Mouse (Mus musculus): ENCODE measurements around the gene Gm43951.
A peak's percentile ranks its signal among the peaks of the same experiment; 100 is the strongest.

The Gm43951 gene

DNA sequence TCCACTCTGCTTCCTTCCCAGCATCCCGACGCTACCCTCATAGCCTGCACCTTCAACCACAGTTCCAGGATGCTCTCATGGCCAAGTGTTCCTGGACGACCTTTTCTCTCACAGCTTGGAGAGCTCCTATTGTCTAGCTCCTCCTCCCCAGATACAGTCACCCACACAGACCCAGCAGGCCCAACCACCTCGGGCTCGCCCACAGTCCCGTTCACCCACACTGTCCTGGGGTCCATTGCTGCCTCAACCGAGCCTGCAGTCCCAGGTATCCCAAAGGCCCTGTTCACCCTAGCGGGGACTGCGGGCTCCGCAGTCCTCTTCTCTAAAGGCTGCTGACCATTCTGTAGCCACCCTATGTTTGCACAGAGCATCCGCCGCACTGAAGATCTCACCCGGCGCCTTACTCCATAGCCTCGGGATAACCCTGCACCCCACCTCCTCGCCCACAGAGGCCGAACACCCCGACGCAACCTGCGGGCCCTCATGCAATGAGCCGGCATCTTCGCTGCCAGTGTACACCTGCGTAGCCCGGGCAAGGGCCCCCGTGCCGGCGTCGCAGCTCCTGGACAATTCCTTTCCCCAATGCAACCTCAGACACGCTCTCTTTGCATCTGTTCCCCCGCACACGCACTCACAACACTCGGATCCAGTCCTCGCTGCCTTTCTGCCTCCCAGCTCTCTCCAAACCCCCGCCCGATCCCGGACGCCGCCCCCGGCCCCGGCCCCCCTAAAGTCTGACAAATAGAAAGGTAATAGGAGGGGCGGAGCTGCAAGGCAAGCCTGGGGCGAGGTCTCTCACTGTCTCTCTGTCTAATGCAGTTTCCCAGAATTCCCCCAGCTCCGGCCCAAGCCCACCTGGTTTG is at the start of gene Gm43951:
Gene Gm43951, minus strand, starts transcription at position 500 of the 863 bp plus-strand sequence.
- DNase-seq = peak; percentile 33

DNA sequence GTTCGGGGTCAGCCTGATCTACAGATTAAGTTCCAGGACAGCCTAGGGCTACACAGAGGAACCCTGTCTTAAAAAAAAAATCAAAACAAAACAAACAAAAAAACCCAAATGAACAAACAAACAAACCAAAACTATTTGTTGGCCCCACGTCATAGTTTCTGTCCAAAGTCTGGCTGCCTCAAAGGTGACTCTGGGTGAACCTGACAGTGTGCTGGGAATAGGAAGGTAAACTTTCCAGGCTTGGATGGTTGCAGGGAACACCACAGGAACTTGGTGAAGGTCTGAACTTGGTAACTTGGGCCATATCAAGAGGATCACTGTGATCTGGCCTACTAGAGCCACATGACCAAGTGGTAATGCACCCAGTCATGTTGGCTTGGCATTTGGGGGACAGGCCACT is 49.8 kb upstream of the Gm43951 start:
- DNase-seq = no peak

DNA sequence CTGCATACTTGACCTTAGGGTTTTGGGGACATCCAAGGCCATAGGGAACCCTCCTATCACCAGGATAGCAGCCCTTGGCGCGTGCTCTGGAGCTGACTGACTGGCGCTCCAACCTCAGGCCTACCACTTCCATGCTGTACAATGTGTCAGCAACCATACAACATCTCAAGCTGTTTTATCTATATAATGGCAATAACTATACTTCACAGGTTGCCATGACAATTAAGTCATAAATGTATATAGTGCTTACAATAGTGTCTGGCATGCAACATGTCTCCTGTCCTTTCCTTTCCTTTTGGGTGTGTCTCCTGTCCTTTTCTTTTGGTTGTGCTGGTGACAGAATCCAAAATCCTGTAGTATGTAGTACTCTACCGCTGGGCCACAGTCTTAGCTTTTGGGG is 49.0 kb upstream of the Gm43951 start:
- no peak for DNase-seq

DNA sequence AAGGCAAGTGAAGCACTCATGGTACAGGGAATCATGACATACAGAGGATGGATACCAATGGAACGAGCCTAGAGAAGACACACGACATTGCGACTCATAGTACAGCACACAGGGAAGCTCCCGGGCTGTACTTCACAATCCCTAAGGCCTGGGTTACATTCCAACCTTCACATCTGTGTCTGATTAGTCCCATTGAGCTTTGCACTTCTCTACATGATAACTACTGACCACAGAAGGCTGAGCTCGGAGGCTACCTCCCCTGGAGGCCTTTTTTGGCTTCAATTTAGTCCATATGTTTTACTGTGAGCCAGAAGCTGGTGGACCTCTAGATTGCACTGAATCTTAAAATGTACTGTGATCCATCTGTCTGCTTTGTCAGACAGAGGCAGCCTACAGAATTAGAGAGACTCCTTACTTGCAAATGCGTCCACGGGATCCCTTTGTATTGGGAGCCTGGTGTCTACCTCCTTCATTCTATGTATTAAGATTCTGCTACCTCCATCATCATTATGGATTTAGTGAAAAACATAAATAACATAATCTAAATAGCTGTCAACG is 38.6 kb upstream of the Gm43951 start:
- DNase-seq = no peak

DNA sequence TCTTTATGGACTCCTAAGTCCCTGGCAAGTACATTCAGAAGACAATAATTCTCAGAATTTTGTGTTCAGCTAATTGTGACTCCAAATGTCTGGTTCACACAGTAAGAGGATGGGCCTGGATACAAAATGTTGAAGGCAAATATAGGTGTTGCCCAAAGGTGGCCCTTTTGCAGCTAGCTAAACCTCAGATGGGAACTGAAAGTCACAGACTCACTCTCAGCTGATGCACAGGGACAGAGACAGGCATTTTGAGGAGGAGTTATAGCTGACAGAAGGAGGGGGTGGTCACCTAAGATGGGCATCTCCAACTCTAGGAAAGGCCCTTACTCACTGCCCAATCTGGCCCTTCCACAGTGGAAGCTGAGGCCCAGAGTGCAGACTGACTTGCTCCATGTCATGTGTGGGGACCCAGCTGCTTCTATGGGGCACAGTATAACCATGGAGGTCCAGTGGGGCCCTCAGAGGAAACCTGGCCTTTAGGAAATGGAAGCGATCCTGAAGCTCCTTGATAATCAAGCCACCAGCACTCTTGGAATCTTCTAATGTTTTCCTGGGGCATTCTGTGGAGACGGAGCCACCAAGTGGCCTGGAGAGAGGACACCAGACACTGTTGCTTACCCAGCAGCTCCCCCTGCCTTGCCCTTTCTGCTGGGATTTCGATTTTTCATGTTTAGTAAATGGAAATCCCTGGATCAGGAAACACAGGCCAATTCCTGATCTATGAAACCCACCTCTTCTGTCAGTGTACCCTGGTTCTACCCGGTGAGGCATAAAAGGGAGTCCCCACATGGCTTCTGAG is 33.6 kb upstream of the Gm43951 start:
- no peak for DNase-seq

DNA sequence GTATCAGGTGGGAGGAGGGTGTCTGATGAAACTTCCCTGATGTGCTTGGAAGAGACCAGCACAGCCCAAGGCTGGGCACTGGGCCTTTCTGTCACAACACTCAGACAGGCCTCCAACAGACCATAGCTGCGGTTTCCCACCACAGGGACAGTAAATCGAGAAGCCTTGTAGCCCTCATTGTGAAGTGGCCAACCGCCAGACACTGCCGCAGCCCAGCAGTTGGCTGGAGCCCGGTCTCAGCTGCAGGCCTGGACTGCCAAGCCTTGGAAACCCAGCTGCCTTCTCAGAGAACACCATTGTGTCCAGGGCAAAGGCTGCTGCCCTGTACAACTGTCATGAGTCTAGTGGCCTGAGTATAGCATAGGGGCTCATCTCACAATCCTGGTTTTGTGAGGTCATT is 27.4 kb upstream of the Gm43951 start:
- no peak for DNase-seq

DNA sequence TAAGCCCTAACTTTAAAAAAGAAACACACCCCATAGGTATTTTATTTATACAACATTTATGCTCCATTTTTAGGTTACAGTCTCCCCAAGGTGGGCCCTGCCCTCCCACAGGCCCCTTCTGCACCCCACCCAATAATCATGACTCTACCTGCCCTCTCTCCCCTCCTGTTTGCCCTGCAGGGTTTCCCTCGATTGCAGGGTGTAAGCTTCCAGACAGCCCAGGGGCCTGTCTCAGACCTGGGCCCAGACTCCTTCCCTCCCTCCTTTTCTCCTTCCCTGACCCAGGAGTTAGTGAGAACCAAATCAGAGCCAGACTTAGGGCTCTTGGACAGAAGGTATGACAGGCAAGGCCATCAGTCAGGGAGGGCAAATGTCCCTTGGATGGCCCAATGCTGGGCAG is 26.4 kb upstream of the Gm43951 start:
- DNase-seq = no peak

DNA sequence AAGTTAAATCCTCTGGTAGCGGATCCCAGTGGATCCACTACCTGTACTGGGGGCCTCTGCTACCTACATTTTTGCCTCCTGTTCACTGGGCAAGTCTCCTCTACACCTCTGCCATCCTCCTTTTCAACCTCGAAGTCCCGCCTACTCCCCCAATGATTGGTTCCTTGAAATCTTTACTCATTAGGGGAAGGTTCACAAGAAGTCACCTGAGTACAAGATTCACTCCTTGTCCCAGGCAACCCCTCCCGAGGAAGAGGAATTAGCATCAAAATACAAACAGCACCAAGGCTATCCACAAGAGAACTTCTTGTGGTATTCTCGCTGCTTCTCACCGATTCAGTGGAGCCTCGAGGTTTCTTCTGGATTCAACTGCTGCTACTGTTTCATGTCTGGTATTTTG is 25.4 kb upstream of the Gm43951 start:
- no peak for DNase-seq

DNA sequence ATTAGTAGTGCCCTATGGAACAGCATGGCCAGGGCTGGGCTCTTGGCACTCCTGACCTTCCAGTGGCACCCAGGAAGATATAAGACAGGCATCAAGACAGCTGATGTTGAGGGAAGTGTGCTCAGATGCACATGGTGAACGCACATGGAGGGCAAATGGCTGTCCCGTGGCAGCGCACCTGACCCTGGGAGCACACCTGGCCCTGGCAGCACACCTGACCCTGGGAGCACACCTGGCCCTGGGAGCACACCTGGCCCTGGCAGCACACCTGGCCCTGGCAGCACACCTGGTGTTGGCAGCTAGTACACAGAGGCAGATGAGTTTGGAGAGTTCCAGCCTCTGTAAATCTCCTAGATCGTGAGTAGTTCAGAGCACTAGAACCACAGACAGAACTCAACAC is 21.9 kb upstream of the Gm43951 start:
- DNase-seq = no peak

DNA sequence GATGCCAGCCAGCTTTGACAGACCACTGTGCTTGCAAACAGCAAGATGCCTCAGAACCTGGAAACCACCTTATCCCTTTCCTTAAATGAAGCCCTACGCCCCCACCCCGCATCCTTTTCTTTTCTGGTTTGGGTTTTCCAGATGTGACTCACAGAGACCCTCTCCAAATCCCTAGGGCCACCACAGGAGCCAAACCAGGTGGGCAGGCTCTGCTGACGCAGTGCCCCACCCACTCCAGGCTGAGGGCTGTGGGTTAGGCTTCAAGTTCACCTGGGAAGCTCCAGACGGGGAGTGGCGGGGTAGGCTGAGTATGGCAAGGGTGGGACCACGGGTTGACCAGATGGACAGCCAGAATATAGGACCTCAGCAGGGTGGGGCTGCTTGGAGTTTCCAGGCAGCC is 20.3 kb upstream of the Gm43951 start:
- no peak for DNase-seq

DNA sequence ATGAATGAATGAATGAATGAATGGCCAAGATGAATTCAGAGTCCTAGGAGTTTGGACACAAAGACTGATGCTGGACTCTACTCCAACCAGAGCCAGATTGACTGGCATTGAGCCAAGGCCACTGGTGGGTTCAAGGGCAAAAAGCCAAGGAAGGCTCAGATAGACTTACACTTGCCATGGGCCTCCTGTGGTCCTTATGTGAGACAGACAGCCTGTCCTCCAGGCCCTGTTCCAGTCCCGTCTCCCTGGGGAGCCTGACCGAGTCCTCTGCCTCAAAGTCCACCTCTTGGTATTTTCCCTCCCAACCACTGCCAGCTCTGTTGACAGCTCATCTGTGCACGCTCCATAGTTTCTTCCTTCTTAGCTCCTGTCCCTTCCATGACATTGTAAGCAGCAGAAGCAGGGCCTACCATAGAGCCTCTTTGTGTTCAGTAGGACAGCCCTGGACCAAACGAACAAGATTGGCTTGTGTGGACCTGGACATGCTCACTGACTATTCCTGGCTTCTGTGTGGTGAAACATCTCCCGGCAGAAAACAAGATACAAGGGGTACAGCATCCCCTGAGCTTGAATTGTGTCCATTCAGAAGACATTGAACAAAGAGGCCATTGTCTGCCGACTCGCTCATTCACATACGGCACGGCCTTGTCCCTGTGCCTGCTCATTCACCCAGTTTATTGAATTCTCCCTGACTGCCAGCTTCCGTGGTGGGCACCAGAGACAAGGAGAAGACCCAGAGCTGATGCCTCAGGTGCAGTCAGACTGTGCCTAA is 19.6 kb upstream of the Gm43951 start:
- DNase-seq = peak; percentile 20

DNA sequence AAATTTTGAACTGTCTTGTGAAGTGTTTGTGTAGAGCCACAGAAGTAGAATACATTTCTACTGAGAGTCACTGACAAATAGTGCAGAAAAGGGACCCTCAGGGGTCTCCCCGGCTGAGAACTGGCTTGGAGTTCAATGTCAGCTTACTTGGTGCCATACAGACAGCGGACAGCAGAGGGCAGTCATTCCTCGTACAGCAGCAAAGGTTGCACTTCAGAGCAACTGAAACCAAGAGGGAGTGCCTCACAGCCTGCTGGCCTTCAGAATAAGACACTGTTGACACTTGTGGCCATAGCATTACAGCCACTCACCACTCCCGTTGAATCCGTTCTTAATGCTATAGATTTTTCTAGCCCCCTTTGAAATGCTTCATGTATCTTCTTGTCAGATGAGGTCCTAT is 18.2 kb upstream of the Gm43951 start:
- peak; percentile 77 for DNase-seq

DNA sequence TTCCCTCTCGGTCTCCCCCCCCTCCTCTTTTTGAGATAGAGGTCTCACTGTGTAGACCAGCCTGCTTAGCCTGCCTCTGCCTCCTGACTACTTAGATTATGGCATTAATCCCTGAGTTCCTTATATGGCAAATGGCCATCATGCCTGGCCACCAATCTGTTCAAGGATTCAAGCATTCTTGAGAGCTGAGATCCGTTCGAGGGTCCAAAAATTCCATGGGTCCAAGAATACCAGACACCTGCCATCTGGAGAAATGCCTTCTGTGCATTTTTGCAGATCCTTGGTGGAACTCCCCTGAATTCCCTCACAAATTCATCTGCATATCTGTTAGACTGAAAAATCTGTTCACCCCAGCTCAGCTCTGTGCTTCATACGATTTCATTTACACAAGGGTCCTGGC is 16.8 kb upstream of the Gm43951 start:
- DNase-seq = no peak

DNA sequence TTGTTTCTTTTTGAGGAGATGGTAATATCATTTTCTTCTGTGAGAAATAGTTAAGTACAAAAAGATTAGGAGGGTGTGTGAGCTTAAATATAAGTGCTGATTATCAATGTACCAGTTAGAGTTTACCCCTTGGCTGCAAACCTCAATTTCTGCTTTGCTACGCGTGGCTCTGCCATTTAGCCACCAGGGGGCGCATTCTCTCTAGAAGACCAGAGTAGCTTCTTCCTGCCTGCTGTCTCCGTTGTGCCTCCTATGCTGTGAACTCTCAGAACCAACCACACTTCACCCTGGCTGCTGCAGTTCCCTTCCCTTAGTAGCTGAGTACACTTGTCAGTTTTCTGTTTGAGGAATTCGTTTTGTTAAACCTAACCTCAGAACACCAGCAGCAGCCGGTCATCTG is 14.6 kb upstream of the Gm43951 start:
- DNase-seq = peak; percentile 67

DNA sequence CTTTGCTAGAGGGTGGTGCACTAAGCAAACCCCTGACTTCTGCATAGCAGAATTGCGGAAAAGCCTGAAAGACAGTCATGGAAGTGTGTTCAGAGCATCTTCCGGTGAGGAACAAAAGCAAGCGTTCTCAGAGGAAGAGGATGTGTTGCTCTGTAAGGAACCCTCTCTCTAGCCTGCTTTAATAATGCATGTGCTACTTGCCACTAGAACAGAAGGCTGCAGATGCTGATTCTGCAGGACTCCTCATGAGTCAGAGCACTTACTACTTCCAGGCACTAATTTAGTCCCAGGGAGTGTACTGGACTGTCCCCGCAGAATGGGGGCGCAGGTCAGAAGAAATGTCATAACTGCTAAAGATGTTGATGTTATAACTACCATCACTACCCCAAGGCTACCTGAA is 10.5 kb upstream of the Gm43951 start:
- DNase-seq = no peak

DNA sequence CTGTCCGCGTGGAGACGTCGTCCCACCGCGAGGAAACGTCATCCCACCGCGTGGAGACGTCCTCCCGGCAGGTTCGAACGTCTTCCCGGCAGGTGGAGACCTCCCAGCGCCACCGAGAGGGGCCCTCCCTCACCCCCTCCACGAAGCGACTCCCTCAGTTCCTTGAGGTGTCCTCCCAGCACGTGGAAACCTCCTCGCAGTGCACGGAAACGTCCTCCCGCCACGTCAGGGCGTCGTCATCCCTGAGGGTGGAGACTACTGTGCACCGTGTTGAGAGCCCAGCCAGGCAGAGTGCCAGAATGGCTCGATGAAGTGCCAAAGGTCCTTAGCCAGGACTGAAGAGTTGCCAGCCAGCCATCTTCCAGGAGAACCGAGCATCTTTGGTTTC is 8.8 kb upstream of the Gm43951 start, which contains the start of gene Med31:
Gene Med31, minus strand, starts transcription at position 183 of the 388 bp plus-strand sequence.
- peak; percentile 89 for DNase-seq

DNA sequence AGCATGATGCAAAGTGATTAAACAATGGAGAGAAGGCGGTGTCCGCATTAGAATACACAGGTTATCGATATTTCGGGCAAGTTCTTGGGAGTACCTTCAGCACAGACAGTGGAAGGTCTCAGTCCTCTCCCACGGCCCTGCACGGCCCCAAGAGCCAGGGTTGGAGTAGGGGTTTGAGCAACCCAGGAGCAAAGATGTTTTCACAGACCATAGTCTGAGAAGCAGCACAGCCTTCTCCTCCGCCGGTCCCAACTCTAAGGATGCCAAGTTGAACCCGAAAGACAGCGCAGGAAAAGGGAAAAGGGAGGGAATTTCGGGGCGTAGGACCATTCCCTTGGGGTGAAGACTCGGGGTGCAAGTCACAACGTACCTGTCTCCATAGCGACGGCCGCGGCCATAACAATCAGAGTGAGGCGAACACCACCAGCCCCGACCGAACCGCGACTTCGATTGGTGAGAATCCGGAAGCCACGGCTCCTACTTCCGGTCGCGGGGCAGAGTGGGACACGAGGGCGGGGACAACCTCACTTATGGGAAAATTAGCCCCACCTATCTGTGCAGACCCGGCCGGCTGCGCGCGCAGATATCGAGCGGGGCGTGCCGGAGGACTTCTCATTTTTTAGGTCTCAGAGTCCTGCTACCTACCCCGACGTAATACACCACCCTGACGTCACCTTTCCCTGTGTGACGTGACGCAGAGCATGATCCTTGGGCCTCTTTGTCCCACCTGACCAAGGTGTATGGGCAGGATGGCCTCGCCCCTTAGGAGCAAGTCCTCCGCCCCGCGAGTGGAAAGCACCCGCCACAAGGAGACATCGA is 8.2 kb upstream of the Gm43951 start:
- DNase-seq = peak; percentile 96

DNA sequence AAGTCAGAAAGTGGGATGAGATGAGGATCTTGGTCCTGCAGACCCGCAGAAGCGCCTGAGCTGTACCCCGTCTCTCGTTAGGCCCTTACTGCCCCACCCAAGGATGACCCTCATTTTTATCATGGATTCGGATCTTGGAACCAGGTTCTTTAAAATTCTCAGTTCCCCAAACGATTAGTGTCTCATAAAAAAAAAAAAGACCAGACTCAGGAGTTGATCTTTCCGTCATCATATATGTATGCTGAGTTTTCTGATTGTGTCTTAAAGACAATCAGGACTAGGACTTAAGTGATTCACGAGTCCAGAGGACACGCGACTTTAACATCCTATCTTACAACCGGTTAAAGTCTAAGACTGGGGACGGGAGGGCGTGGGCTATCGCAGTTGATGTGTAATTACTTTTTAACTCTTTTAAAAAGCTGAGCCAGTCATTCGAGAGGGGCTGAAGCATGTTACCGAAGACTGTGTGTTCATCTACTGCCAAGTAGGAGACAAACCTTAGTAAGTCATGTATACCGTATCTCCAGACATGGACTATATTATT is 1.3 kb upstream of the Gm43951 start:
- peak; percentile 38 for DNase-seq

DNA sequence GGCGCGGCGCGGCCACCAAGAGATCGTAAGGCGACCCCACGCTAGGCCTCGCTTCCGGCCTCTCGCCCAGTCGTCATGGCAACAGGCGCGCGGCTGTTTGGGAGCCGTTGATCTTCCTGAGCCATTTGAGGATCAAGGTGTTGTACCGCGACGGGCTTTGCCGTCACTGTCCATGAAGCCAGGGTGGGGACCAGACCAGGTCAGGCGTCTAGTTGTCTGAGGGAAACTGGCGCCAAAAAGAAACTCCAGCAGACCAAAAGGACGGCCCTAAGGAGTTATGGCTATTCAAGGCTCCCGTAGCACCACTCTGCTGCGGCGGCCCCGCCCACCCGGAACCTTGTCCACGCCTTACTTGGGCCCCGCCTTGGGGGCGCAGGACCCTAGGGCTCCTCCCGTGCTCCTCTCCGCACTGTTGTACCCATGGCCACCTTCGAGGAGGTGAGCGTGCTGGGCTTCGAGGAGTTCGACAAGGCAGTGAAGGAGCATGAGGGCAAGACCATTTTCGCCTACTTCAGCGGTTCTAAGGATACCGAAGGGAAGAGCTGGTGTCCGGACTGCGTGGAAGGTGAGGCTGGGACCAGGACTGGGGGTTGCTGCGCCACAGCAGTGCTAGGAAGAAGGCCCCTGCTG is 679 bp upstream of the Gm43951 start, which contains the start of the genes 4933427D14Rik and Txndc17:
Gene 4933427D14Rik, minus strand, starts transcription at position 256 of the 630 bp plus-strand sequence.
Gene Txndc17, plus strand, starts transcription at position 344 of the 630 bp plus-strand sequence.
- peak; percentile 94 for DNase-seq

DNA sequence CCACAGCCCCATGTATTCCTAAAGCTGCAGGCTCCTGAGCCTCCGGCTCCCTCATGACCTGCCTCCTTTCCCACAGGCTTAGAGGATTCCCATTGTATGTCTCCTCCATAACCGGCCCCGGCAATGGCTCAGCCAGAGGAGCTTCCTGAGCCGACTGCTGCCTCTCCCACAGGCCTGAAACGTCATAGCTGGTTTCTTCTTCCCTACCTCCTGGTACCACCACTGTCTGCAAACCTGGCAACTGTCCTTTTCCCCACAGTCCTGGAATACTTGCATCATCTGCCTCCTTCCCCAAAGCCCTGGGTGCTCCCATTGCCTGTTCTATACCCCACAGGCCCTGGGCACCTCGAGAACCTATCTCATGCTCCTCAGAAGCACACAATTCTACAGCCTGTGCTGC is 1.4 kb downstream of the Gm43951 start:
- DNase-seq = no peak

DNA sequence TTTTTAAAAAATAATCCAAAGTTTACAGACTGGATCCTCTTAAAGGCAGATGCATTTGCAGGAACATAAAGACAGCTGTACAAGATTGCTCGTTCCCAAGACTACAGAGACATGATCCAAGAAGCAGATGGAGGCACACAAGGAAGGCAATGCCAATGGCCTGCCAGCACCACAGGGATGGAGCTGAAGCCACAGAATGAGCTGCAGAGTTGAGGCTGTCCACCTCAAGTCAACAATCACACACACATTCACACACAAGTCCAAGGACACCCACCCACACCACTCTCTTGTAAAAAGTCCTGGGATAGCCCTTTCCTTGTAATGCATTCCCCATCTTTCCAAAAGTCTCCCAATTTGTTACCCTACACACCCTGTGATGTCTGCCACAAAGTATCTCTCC is 3.2 kb downstream of the Gm43951 start:
- no peak for DNase-seq

All from kidney, postnatal 14 days (tissue).